Mouse (Mus musculus) ES-Bruce4 (cell line): ENCODE data around the gene Hist2h2aa2.

Experiments
- CTCF ChIP-seq: IDR thresholded peaks from one replicate; pipeline ENCODE4 v1.8.1; 2011; ENCODE audit warnings: low read depth, low read length
- EP300 ChIP-seq: IDR thresholded peaks from 2 replicates; pipeline ENCODE4 v1.6.1; 2011; ENCODE audit warnings: low read depth, low read length; ENCODE audit not compliant: insufficient read depth
- POLR2A ChIP-seq: IDR thresholded peaks from one replicate; pipeline ENCODE4 v1.8.1; 2011; ENCODE audit warnings: low read length; ENCODE audit not compliant: insufficient read depth

DNA sequence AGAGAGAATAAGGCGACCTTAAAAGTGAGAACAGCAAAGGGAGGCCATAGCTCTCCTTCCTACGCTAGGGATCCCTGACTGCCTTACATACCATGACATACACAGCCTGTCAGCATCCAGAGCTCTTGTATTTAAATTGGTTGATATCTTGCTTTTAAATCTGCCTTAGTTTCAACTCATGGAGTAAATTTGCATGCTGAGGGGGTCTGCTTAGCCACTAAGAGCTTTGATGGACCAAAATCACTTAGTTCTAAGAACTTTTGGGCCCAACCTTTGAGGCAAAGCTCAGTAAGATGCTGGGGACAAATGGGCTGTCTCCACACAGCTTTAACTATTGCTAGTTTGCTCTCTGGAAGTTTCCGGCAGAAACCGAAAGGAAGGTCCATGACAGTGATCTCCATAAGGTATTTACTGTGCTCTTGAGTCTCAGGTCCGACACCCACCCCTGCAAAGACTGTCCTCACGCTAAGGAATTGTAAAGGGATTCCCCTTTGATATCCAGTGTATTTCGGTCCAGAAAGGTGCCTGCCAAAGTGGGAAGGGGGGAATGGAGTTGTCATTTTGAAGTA, 2.7 kb downstream of the Hist2h2aa2 start:
- TF ChIP-seq CTCF (no peak), POLR2A (no peak), EP300 (no peak)
